Mouse (Mus musculus) neural tube, embryonic 14.5 days (tissue): ENCODE results near the gene Zfp873. TPM values are rescaled to one million over a fixed set of nuclear protein-coding genes. Genes with fewer than 3 reads are reported as not detected.

Experiments used
- polyA plus RNA-seq: library from polyadenylated mRNA; unstranded; fragments of >200 nt; fragmentation: Nextera tagmentation; extraction: Ambion mirVana; gene quantifications from 2 replicates; pipeline ENCODE4 v1.2.1, GENCODE M21; 2014

Zfp873 gene
- polyA plus RNA-seq, 1 experiment from 2014 or later: 16.1 TPM

Other genes with a start within 250 kb of the Zfp873 start
- 4.5 and 5.7 TPM in 2 replicates for gene Gm4767, start 235.9 kb upstream of the Zfp873 start, polyA plus RNA-seq
- gene Gm32687, start 184.2 kb upstream of the Zfp873 start, polyA plus RNA-seq: 14.9 and 16.5 TPM in 2 replicates
- gene Zfp781, start 117.6 kb upstream of the Zfp873 start, polyA plus RNA-seq: 8.8 and 10.3 TPM in 2 replicates
- gene BC024063, start 35.2 kb downstream of the Zfp873 start, polyA plus RNA-seq: 9.5 and 11.0 TPM in 2 replicates
- gene AU041133, start 79.9 kb downstream of the Zfp873 start, polyA plus RNA-seq: 11.0 and 14.3 TPM in 2 replicates
- gene Zfp938, start 193.2 kb downstream of the Zfp873 start, polyA plus RNA-seq: 32.7 and 35.8 TPM in 2 replicates